In the genomic region with DNA sequence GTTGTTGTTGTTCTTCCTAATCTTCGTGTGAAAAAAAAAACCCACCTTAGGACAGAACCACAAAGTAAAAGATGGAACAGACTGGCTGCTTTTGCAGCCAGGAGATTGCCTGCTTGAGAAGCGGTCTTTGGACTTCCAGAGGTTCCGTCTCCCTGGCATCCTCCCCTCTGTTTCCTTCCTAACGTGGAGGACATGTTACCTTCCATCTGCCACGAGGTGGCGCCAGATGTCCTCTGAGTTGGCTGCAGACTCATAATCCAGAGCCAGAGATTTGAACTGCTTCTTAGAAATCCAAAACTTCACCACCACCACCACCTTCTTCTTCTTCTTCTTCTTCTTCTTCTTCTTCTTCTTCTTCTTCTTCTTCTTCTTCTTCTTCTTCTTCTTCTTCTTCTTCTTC, we compare ENCODE assay signal across 9 mouse cellular contexts. TPM values are rescaled to one million over a fixed set of nuclear protein-coding genes. Genes with fewer than 3 reads are reported as not detected.
DNase-seq lines count a peak whose midpoint lies in the region; TF ChIP-seq lines count a peak whose summit lies in the region.
"Had no signal": no experiment of that assay in that cellular context is flagged by ENCODE, and none has a peak within 500 bp of the region (broad histone marks: within the 10 kb centered on the region; RNA-seq: fewer than 3 reads in every experiment).

No protein-coding gene starts in this region.

- no peak for TF ChIP-seq POLR2A in cortical plate, adult 2 months (IDR thresholded peaks at IDR 0.05; ENCODE audit: extremely low read depth, insufficient read depth, low read length)

- H3K4me1 ChIP-seq in cortical plate, adult 2 months (ENCODE audit: control insufficient read depth, insufficient read depth, low read length), result no peaks in the 10 kb centered on the region

- peak; percentile 68 to 73 for DNase-seq in CD8-positive naive resting alpha-beta T cell, adult 2 months (ENCODE audit: low read depth in 2 of 2, low spot score in 2 of 2)
- peak; percentile 84 for DNase-seq in adrenal gland, adult 2 months
- peak; percentile 88 to 93 for DNase-seq in heart, adult 18-20 months
- DNase-seq in kidney, adult 9 months, result peak; percentile 86
- DNase-seq in lung, adult 18-20 months, result peak; percentile 86 to 89
- peak; percentile 79 for DNase-seq in ovary, postnatal 14 days (ENCODE audit: low spot score)
- peak; percentile 84 for DNase-seq in thymus, postnatal 25 days

- H3K4me3 ChIP-seq in cortical plate, adult 2 months (ENCODE audit: insufficient read depth, low read length), result no peak overlapping the region
- H3K4me3 ChIP-seq: limb, embryonic 15.5 days had no signal

- no peak overlapping the region for H3K27ac ChIP-seq in cortical plate, adult 2 months (ENCODE audit: insufficient read depth, low read length)
- H3K27ac ChIP-seq: limb, embryonic 15.5 days had no signal

- TF ChIP-seq CTCF in cortical plate, adult 2 months (IDR thresholded peaks at IDR 0.05; ENCODE audit: extremely low read depth, insufficient read depth, low read length), result peak; percentile 95

RNA-seq across cellular contexts. Expression of a gene that starts 19.1 kb away (rescaled TPM):
- 10 to 100 TPM; 31.1 to 51.5 TPM for total RNA-seq in adrenal gland, adult 2 months (2021)
- 54.3 and 59.5 TPM in 2 replicates for polyA plus RNA-seq in adrenal gland, adult 2 months (2012; rRNA removed)
- polyA plus RNA-seq in cortical plate, adult 2 months (2012; rRNA removed), result 6.5 and 6.9 TPM in 2 replicates
- total RNA-seq in heart, adult 18-20 months (2021), result 10 to 100 TPM; 27.9 to 29.5 TPM
